5 mouse cellular contexts compared by ENCODE assay signal in the genomic region with DNA sequence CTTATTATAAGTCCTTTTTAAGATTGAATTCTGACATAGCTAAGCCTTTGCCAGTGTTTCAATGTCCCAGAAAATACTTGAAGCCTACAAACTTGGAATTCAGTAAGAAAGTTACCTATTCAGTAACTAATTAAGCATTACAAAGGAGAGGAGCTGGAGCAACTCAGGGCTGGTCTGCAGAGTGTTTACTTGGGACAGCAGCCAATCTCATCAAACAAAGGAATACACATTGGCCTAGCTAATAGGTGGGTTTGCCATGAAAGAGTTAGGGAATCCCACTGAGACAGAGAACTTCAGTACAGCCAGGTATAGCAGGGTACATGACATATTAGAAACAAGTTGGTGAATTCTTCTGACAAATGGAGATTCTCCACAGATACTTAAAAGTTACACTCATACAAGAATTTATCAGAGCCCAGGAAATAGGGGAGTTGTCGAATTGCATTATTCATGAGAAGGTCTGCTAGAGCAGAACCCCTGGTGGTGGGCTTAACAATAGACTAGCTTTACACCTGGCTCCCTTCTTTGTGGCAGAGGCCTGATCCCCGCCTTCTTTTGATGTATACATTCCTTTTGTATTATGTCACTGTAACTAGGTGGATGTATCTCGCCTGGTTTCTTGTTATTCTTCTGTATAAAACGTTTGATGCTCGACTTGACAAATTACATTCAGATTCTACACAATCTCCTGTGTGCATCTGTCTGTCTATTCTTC.
DNase-seq lines count a peak whose midpoint lies in the region; ATAC-seq and TF ChIP-seq lines count a peak whose summit lies in the region.
"Not testable (repeated sequence)": the region's sequence is repeated elsewhere in the genome, so short reads cannot be mapped to it uniquely, and the experiment has no call there.

No protein-coding gene starts in this region.

- H3K4me1 ChIP-seq in ES-Bruce4 (ENCODE audit: control insufficient read depth, insufficient read depth, low read length); ES-E14 (ENCODE audit: control insufficient read depth in 2 of 2, insufficient read depth in 2 of 2, low read length in 2 of 2, poor library complexity in 1 of 2); kidney, adult 2 months (ENCODE audit: control insufficient read depth, insufficient read depth, low read length); lung, embryonic 14.5 days (ENCODE audit: insufficient read depth): not testable (repeated sequence)

- in situ Hi-C loops in ES-E14 (cut with MboI; ENCODE audit: low sequenced_read_pairs in 2 of 2, unreplicated experiment in 2 of 2) = not testable (repeated sequence)

- TF ChIP-seq EP300 in ES-Bruce4 (IDR thresholded peaks at IDR 0.05; ENCODE audit: insufficient read depth, low read depth, low read length) = not testable (repeated sequence)

- TF ChIP-seq CTCF in ES-Bruce4 (IDR thresholded peaks at IDR 0.05; ENCODE audit: low read depth, low read length); kidney, adult 2 months (conservative IDR thresholded peaks at IDR 0.05; ENCODE audit: insufficient read depth, insufficient read length, low read depth, low read length); lung, embryonic 14.5 days (IDR thresholded peaks at IDR 0.05; ENCODE audit: low read depth): not testable (repeated sequence)

- TF ChIP-seq POLR2A in ES-Bruce4 (IDR thresholded peaks at IDR 0.05; ENCODE audit: insufficient read depth, low read length); kidney, adult 2 months (IDR thresholded peaks at IDR 0.05; ENCODE audit: low read depth, low read length): not testable (repeated sequence)

- H3K4me3 ChIP-seq in ES-Bruce4 (ENCODE audit: low read depth, low read length); ES-E14 (ENCODE audit: insufficient read depth in 1 of 2, low read depth in 1 of 2, low read length in 2 of 2, poor library complexity in 1 of 2, severe bottlenecking in 1 of 2); kidney, adult 2 months (ENCODE audit: insufficient read depth, low read depth, low read length); lung, embryonic 14.5 days (ENCODE audit: low read depth, low read length): not testable (repeated sequence)

- not testable (repeated sequence) for H3K36me3 ChIP-seq in ES-Bruce4 (ENCODE audit: control insufficient read depth, insufficient read depth, low read length, poor library complexity, severe bottlenecking); ES-E14 (ENCODE audit: control insufficient read depth, insufficient read depth, low read length, poor library complexity, severe bottlenecking); kidney, adult 2 months (ENCODE audit: control insufficient read depth, insufficient read depth, low read length); lung, embryonic 14.5 days (ENCODE audit: insufficient read depth)

- not testable (repeated sequence) for ATAC-seq in lung, embryonic 14.5 days (ENCODE audit: insufficient read depth)

- H3K27ac ChIP-seq in ES-Bruce4 (ENCODE audit: insufficient read depth, low read length) = peak overlapping the region; percentile 63
- H3K27ac ChIP-seq in ES-E14 (ENCODE audit: insufficient read depth, low read depth, low read length, poor library complexity, severe bottlenecking); kidney, adult 2 months (ENCODE audit: insufficient read depth, low read depth, low read length); lung, embryonic 14.5 days (ENCODE audit: low read depth): not testable (repeated sequence)

- H3K27me3 ChIP-seq in ES-Bruce4 (ENCODE audit: control insufficient read depth, insufficient read depth, low read length, poor library complexity, severe bottlenecking); kidney, adult 2 months (replicated peaks; ENCODE audit: control insufficient read depth, insufficient read depth, low read length); lung, embryonic 14.5 days (ENCODE audit: insufficient read depth, low read length): not testable (repeated sequence)

- H3K9ac ChIP-seq in ES-Bruce4 (ENCODE audit: low read depth, poor library complexity, severe bottlenecking); ES-E14 (ENCODE audit: insufficient read depth, low read depth, low read length, poor library complexity, severe bottlenecking); lung, embryonic 14.5 days: not testable (repeated sequence)

- not testable (repeated sequence) for H3K4me2 ChIP-seq in lung, embryonic 14.5 days

- not testable (repeated sequence) for H3K9me3 ChIP-seq in ES-Bruce4 (replicated peaks; ENCODE audit: control insufficient read depth, insufficient read depth, low read length, poor library complexity, severe bottlenecking); ES-E14 (ENCODE audit: control insufficient read depth, insufficient read depth, low read depth, low read length); lung, embryonic 14.5 days (ENCODE audit: low read depth, low read length)

- WGBS in kidney, adult 2 months = 57% methylated on average over 5 of the region's 5 CpGs
- WGBS in lung, embryonic 14.5 days = 46% methylated on average over 5 of the region's 5 CpGs

- DNase-seq in ES-E14 (ENCODE audit: low read depth, low spot score) = peak; percentile 12
- DNase-seq in R1 (ENCODE audit: low read depth, low spot score) = peak; percentile 86
- peak; percentile 6 for DNase-seq in kidney, adult 2 months
- DNase-seq in lung, embryonic 14.5 days = peak; percentile 0

Comparison
In these comparisons a context has a peak if more than half of its experiments do, and no peak if none do; other contexts are left out.
1. DNase-seq: peak in every context shown above with its lines; median percentile 86 in R1; 12 in ES-E14; 6 in kidney, adult 2 months; 0 in lung, embryonic 14.5 days.